Mouse (Mus musculus) testis, adult 2 months (tissue): ENCODE data around the gene Fitm1.

Experiments used
- CTCF ChIP-seq: fragments of 200-500 bp; IDR thresholded peaks from 2 replicates; pipeline ENCODE4 v1.5.1; 2012; ENCODE audit warnings: low read depth, mild to moderate bottlenecking, inconsistent platforms, low read length, moderate library complexity; ENCODE audit not compliant: control insufficient read depth, insufficient read depth, insufficient replicate concordance
- POLR2A ChIP-seq: fragments of 200-500 bp; IDR thresholded peaks from 2 replicates; pipeline ENCODE4 v1.6.1; 2012; ENCODE audit warnings: low read depth, mild to moderate bottlenecking, inconsistent platforms, low read length, moderate library complexity; ENCODE audit not compliant: control insufficient read depth

DNA sequence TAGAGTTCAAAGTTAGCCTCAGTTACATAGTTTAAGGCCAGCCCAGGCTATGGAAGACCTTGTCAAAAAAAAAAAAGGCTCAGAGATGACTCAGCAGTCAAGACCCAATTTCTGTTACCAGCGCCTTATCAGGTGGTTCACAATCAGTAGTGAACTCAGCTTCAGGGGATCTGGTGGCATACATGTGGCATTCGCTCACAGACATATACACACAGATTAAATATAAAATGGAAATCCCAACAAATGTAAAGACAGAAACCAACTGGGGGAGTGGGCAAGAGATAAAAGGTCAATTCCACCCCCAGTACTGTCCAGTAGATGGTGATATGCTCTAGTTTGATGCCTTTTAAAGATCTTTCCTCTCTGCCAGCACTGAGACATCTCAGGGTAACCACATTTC, 10.7 kb downstream of the Fitm1 start:
- TF ChIP-seq CTCF = no peak
- TF ChIP-seq POLR2A = no peak
